8 mouse cellular contexts compared by ENCODE assay signal in the genomic region with DNA sequence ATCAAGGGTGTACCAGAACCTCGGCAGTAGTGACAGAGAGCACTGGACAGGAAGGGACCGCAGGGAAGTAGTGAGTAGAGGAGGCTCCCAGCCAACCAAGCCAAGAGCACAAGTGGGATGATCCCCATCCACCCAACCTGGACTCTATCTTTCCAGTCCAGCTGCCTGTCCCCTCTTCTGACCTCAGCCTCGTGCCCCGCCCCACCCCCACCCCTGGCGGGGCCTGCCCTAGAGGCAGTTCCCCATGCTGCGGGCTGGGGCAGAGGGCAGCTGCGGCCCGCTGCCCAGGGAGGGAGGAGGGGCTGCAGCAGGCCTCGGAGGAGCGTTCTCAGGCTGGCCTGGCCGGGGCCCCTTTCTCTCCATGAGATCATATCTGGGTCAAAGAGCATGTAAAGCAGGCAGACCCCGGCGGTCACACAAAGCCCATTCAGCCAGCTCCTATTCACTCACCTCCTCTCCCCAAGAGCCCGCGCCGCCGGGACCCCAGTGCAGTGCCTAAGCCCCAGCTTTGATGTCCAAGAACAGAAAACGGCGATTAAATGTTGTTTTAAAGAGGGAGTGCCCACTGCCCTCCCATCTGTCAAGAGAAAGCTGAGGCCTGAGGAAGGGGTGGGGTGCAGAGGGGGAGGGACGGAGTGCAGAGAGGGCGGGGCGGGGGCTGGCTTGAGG. TPM values are rescaled to one million over a fixed set of nuclear protein-coding genes. Genes with fewer than 3 reads are reported as not detected.
DNase-seq lines count a peak whose midpoint lies in the region; ATAC-seq and TF ChIP-seq lines count a peak whose summit lies in the region.

No protein-coding gene starts in this region.

- peak; percentile 24; the same call in 1 of the 2 replicates for ATAC-seq in common myeloid progenitor, adult 5-6 weeks (replicated peaks; ENCODE audit: low read depth, poor library complexity, severe bottlenecking)
- peak; percentile 52 for ATAC-seq in hindbrain, embryonic 14.5 days (ENCODE audit: low FRiP score)
- peak; percentile 30; the same call in 1 of the 2 replicates for ATAC-seq in limb, embryonic 14.5 days (ENCODE audit: low FRiP score, low read depth)

- H3K9ac ChIP-seq in hindbrain, embryonic 14.5 days = peak overlapping the region; percentile 44
- H3K9ac ChIP-seq in limb, embryonic 14.5 days (ENCODE audit: low read depth, low read length, severe bottlenecking) = peak overlapping the region; percentile 36; the same call in 1 of the 2 replicates

- H3K4me2 ChIP-seq in hindbrain, embryonic 14.5 days (replicated peaks) = peak overlapping the region; percentile 40
- peak overlapping the region; percentile 43 for H3K4me2 ChIP-seq in limb, embryonic 14.5 days (replicated peaks; ENCODE audit: low read depth, low read length, severe bottlenecking)

- DNase-seq in adipocyte (ENCODE audit: low spot score) = peak; percentile 77
- DNase-seq in gastrocnemius, postnatal 25 days = peak; percentile 89
- DNase-seq in hindbrain, embryonic 14.5 days (ENCODE audit: low spot score) = no peak
- DNase-seq in limb, embryonic 14.5 days (ENCODE audit: low spot score) = no peak
- DNase-seq in mesoderm, embryonic 11.5 days (ENCODE audit: low read depth, low spot score) = peak; percentile 82
- DNase-seq in urinary bladder, postnatal 14 days (ENCODE audit: low spot score) = peak; percentile 47
- DNase-seq in spleen, adult 18-20 months = no peak

- TF ChIP-seq POLR2A in limb, embryonic 14.5 days (IDR thresholded peaks at IDR 0.05; ENCODE audit: borderline replicate concordance, extremely low read depth, insufficient read depth, insufficient read length) = no peak

- H3K36me3 ChIP-seq in hindbrain, embryonic 14.5 days (replicated peaks; ENCODE audit: control insufficient read depth, insufficient read depth) = no peaks in the 10 kb centered on the region
- H3K36me3 ChIP-seq in limb, embryonic 14.5 days (ENCODE audit: control insufficient read depth, insufficient read depth, low read length) = no peaks in the 10 kb centered on the region

- 3% methylated on average over 22 of the region's 22 CpGs for WGBS in hindbrain, embryonic 14.5 days
- WGBS in limb, embryonic 14.5 days = 2% methylated on average over 20 of the region's 22 CpGs

- H3K27me3 ChIP-seq in hindbrain, embryonic 14.5 days (ENCODE audit: control insufficient read depth, insufficient read depth, low read length) = no peaks in the 10 kb centered on the region
- H3K27me3 ChIP-seq in limb, embryonic 14.5 days (ENCODE audit: control insufficient read depth, insufficient read depth, low read length) = peaks cover 15% of the 10 kb centered on the region

- no peak overlapping the region for H3K4me3 ChIP-seq in hindbrain, embryonic 14.5 days (replicated peaks; ENCODE audit: low read length)
- H3K4me3 ChIP-seq in limb, embryonic 14.5 days (replicated peaks; ENCODE audit: low read length) = peak overlapping the region; percentile 20

- no peak overlapping the region for H3K27ac ChIP-seq in hindbrain, embryonic 14.5 days
- H3K27ac ChIP-seq in limb, embryonic 14.5 days (replicated peaks; ENCODE audit: low read depth, low read length) = no peak overlapping the region

- H3K4me1 ChIP-seq in hindbrain, embryonic 14.5 days (replicated peaks; ENCODE audit: control insufficient read depth, insufficient read depth, low read length) = peaks cover 23% of the 10 kb centered on the region
- peaks cover 7% of the 10 kb centered on the region for H3K4me1 ChIP-seq in limb, embryonic 14.5 days (ENCODE audit: control insufficient read depth, insufficient read depth, low read length)

- peaks cover 3% of the 10 kb centered on the region; the same call in 1 of the 2 replicates for H3K9me3 ChIP-seq in hindbrain, embryonic 14.5 days (ENCODE audit: control insufficient read depth, low read length)
- H3K9me3 ChIP-seq in limb, embryonic 14.5 days (ENCODE audit: control insufficient read depth, low read length) = no peaks in the 10 kb centered on the region; the same call in 1 of the 2 replicates

RNA-seq across cellular contexts. Expression of gene Nnmt, which starts 44.3 kb away (rescaled TPM):
- total RNA-seq in common myeloid progenitor, adult 5-6 weeks (2017) = not detected in 2 replicates
- 1 to 10 TPM; 2.7 to 9.5 TPM for total RNA-seq in gastrocnemius, postnatal 25 days (2021)
- 0.51 and 0.87 TPM in 2 replicates for polyA plus RNA-seq in hindbrain, embryonic 14.5 days (2014; fragmentation: Nextera tagmentation; extraction: Ambion mirVana)
- 2.9 and 3.1 TPM in 2 replicates for polyA plus RNA-seq in limb, embryonic 14.5 days (2012; rRNA removed)
- 11.2 and 13.4 TPM in 2 replicates for polyA plus RNA-seq in limb, embryonic 14.5 days (2014; fragmentation: Nextera tagmentation; extraction: Ambion mirVana)

Comparison
In these comparisons a context has a peak if more than half of its experiments do, and no peak if none do; other contexts are left out.
1. DNase-seq: peak in adipocyte (single experiment), gastrocnemius, postnatal 25 days (single experiment), mesoderm, embryonic 11.5 days (single experiment) and urinary bladder, postnatal 14 days (single experiment); none in hindbrain, embryonic 14.5 days (single experiment), limb, embryonic 14.5 days (single experiment) and spleen, adult 18-20 months (0 of 2).
2. Peak in every context shown above with its lines, with median percentiles within 50 percentile points of each other: ATAC-seq.